Mouse (Mus musculus) G1E (cell line): Measurements from ENCODE around the gene March4.

Source experiments
- CTCF ChIP-seq: IDR thresholded peaks from 2 replicates; pipeline ENCODE4 v1.5.1; 2012; ENCODE audit warnings: low read depth, low read length, inconsistent platforms, mixed read lengths
- GATA1 ChIP-seq: IDR thresholded peaks from 2 replicates; pipeline ENCODE4 v1.6.1; 2012; ENCODE audit warnings: borderline replicate concordance, low read length, inconsistent platforms, mixed read lengths

DNA sequence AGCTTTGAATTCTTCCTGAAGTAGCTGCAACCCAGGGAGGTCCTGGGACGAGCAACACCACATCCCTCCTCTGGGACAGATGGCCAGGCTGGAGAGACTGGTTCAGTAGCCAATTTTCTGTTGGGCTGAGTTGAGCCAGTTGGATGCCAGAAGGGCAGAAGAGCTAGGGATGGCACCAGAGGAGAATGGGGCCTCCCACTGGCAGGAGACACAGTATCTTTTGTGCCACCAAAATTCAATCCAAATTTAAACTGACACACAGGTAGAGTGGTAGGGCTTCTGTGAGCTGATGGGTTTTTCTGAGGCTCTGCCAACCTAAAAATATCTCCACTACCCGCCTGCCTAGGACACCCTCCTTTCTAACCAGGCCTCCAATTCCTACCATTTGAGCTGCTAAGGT, 21.9 kb upstream of the March4 start:
- no peak for TF ChIP-seq CTCF
- TF ChIP-seq GATA1 = no peak
